Mouse (Mus musculus): Measurements from ENCODE around the gene Cdca7. TPM values are rescaled to one million over a fixed set of nuclear protein-coding genes. Genes with fewer than 3 reads are reported as not detected.
A peak's percentile ranks its signal among the peaks of the same experiment; 100 is the strongest.

The Cdca7 gene
- total and polyA plus RNA-seq, 3 experiments: 90.9 to 167 (median 162) TPM

DNA sequence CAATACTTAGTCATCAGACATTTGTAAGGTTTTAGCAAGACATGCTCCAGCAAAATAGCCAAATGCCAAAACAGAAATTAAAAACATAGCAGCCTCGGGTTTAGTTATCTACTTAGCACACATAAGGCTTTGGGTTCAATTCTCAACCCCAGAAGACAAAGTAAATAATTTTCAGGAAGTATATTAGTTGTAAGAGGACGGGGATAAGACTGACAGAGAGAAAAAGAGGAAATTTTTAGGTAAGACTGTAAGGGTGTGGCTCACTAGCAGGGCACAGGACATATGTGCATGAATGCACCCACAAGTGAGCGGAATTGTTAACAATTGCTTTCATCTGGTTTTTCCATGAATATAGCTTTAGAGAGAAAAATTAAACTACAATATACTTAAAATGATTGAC, 32.0 kb upstream of the Cdca7 start:
- Histone ChIP-seq H3K9me3 (replicated peaks) (no peaks in the 10 kb centered on the region), H3K4me1 (ENCODE audit: insufficient read depth, low read depth, low read length) (peaks cover 3% of the 10 kb centered on the region; the same call in 1 of the 2 replicates), H3K27me3 (ENCODE audit: insufficient read depth, low read length) (no peaks in the 10 kb centered on the region), H3K36me3 (replicated peaks) (peaks cover 38% of the 10 kb centered on the region), H3K4me3 (ENCODE audit: low read depth, low read length) (no peak overlapping the region)
- ATAC-seq (ENCODE audit: extremely low read depth, insufficient number of reproducible peaks, low FRiP score, poor library complexity, severe bottlenecking) (no peak), DNase-seq (ENCODE audit: low spot score) (no peak)
- TF ChIP-seq TAL1 (conservative IDR thresholded peaks at IDR 0.05; ENCODE audit: low read depth, low read length): no peak
- TF ChIP-seq GATA2 (IDR thresholded peaks at IDR 0.05; ENCODE audit: borderline replicate concordance, low read depth, low read length): no peak
- TF ChIP-seq CTCF (IDR thresholded peaks at IDR 0.05; ENCODE audit: low read depth, low read length): no peak
- no peak for TF ChIP-seq POLR2AphosphoS5 (IDR thresholded peaks at IDR 0.05; ENCODE audit: insufficient replicate concordance, low read depth, low read length)

DNA sequence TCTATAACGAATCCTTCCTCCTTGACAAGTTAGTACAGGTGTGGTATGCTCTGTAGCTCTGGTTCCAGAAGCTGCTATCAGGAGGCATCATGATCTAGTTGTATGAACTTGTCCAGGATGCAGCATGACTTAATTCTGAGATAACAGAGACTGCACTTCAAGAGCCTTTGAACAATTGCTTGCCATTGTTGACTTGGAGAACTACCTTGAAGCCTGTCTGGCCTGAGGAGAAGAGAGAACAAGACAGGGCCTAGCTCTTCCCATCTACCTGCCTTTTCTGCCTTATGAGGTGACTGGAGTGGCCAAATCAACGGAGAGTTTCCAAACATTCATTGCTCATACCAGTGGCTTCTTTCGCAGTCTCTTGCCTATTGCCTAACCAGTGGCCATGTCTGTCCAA, 29.9 kb upstream of the Cdca7 start:
- Histone ChIP-seq H3K27me3 (ENCODE audit: insufficient read depth, low read length) (0 out of 2 replicates have a peak, but pooled peaks cover 4% of the 10 kb centered on the region), H3K4me1 (ENCODE audit: insufficient read depth, low read depth, low read length) (peaks cover 3% of the 10 kb centered on the region; the same call in 1 of the 2 replicates), H3K9me3 (replicated peaks) (no peaks in the 10 kb centered on the region), H3K4me3 (ENCODE audit: low read depth, low read length) (no peak overlapping the region), H3K36me3 (replicated peaks) (peaks cover 20% of the 10 kb centered on the region)
- DNase-seq (ENCODE audit: low spot score) (no peak), ATAC-seq (ENCODE audit: extremely low read depth, insufficient number of reproducible peaks, low FRiP score, poor library complexity, severe bottlenecking) (no peak)
- TF ChIP-seq GATA2 (IDR thresholded peaks at IDR 0.05; ENCODE audit: borderline replicate concordance, low read depth, low read length) (no peak), TAL1 (conservative IDR thresholded peaks at IDR 0.05; ENCODE audit: low read depth, low read length) (no peak), GATA1 (IDR thresholded peaks at IDR 0.05; ENCODE audit: borderline replicate concordance, low read length) (no peak), POLR2AphosphoS5 (IDR thresholded peaks at IDR 0.05; ENCODE audit: insufficient replicate concordance, low read depth, low read length) (no peak), CTCF (IDR thresholded peaks at IDR 0.05; ENCODE audit: low read depth, low read length) (no peak)

DNA sequence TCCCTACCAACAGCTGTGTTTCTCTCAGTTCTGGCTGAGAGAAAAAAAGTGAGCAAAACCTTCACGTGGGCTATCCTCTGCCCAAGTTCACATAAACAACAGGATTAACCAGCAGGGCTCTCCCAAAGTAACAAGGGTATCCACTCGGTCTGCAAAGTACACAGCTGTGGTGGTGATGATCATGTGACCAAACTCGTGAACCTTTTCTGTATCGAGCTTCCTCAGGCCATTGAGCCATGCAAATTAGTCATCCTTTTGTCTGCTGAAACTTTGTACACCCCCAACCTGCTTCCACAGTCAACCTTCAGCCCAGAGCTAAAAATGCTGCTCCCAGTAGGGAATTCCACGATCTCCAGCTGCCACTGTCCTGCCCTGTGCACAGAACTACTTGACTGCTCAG, 29.3 kb upstream of the Cdca7 start:
- Histone ChIP-seq H3K4me1 (ENCODE audit: insufficient read depth, low read depth, low read length) (peaks cover 3% of the 10 kb centered on the region; the same call in 1 of the 2 replicates), H3K9me3 (replicated peaks) (no peaks in the 10 kb centered on the region), H3K36me3 (replicated peaks) (peaks cover 15% of the 10 kb centered on the region), H3K4me3 (ENCODE audit: low read depth, low read length) (no peak overlapping the region), H3K27me3 (ENCODE audit: insufficient read depth, low read length) (0 out of 2 replicates have a peak, but pooled peaks cover 4% of the 10 kb centered on the region)
- TF ChIP-seq POLR2AphosphoS5 (IDR thresholded peaks at IDR 0.05; ENCODE audit: insufficient replicate concordance, low read depth, low read length) (no peak), CTCF (IDR thresholded peaks at IDR 0.05; ENCODE audit: low read depth, low read length) (no peak), GATA2 (IDR thresholded peaks at IDR 0.05; ENCODE audit: borderline replicate concordance, low read depth, low read length) (no peak), TAL1 (conservative IDR thresholded peaks at IDR 0.05; ENCODE audit: low read depth, low read length) (no peak), GATA1 (IDR thresholded peaks at IDR 0.05; ENCODE audit: borderline replicate concordance, low read length) (no peak)
- DNase-seq (ENCODE audit: low spot score) (no peak), ATAC-seq (ENCODE audit: extremely low read depth, insufficient number of reproducible peaks, low FRiP score, poor library complexity, severe bottlenecking) (no peak)

DNA sequence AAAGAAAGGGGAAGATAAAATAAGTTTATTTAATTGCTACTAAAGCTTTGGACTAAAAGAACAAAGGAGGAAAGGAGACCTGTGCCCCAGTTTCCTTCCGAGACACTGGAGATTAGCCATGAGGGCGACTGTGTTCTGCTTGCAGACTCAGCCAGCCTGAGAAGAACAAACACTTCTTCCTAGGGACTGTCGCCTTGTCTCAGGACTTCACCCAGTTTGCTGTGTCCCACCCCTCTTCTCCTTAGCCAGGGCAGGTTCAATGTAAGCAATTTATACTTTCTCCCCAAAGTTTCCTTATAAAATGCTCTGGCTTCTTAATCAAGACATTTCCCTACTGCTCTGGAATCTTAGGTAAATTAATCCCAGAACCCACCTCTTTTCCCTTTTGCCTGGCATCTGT, 22.4 kb upstream of the Cdca7 start:
- 0 out of 2 replicates have a peak, but pooled peaks cover 4% of the 10 kb centered on the region for H3K27me3 ChIP-seq (ENCODE audit: insufficient read depth, low read length)
- TF ChIP-seq POLR2AphosphoS5 (IDR thresholded peaks at IDR 0.05; ENCODE audit: insufficient replicate concordance, low read depth, low read length) (no peak), CTCF (IDR thresholded peaks at IDR 0.05; ENCODE audit: low read depth, low read length) (no peak), TAL1 (conservative IDR thresholded peaks at IDR 0.05; ENCODE audit: low read depth, low read length) (no peak), GATA2 (IDR thresholded peaks at IDR 0.05; ENCODE audit: borderline replicate concordance, low read depth, low read length) (no peak), GATA1 (IDR thresholded peaks at IDR 0.05; ENCODE audit: borderline replicate concordance, low read length) (no peak)
- ATAC-seq (ENCODE audit: extremely low read depth, insufficient number of reproducible peaks, low FRiP score, poor library complexity, severe bottlenecking): no peak
- H3K9me3 ChIP-seq (replicated peaks): no peaks in the 10 kb centered on the region
- H3K4me3 ChIP-seq (ENCODE audit: low read depth, low read length): no peak overlapping the region
- no peak for DNase-seq (ENCODE audit: low spot score)
- H3K4me1 ChIP-seq (ENCODE audit: insufficient read depth, low read depth, low read length): no peaks in the 10 kb centered on the region
- no peaks in the 10 kb centered on the region for H3K36me3 ChIP-seq (replicated peaks)

DNA sequence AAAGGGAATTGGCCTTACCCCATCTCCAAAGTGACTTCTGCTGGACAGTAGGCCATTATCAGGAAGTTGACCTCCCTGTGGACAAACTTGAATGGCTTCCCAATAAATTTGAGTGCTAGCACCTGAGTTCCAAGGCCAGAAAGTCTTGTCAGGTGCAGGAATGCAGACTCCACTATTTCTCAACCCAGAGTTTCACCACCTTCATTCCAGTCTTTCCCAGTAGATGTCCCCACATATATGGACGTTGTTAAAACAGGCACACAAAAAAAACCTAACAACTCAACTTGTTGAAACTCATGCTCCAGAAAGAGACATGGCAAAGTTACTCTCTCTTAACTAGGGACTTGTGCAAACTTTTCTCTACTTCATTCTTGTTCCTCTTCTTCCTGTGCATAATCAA, 19.8 kb upstream of the Cdca7 start:
- no peak for TF ChIP-seq GATA1 (IDR thresholded peaks at IDR 0.05; ENCODE audit: borderline replicate concordance, low read length)
- TF ChIP-seq CTCF (IDR thresholded peaks at IDR 0.05; ENCODE audit: low read depth, low read length): no peak
- TF ChIP-seq POLR2AphosphoS5 (IDR thresholded peaks at IDR 0.05; ENCODE audit: insufficient replicate concordance, low read depth, low read length): no peak
- no peak for TF ChIP-seq GATA2 (IDR thresholded peaks at IDR 0.05; ENCODE audit: borderline replicate concordance, low read depth, low read length)
- TF ChIP-seq TAL1 (conservative IDR thresholded peaks at IDR 0.05; ENCODE audit: low read depth, low read length): no peak
- Histone ChIP-seq H3K4me1 (ENCODE audit: insufficient read depth, low read depth, low read length) (no peaks in the 10 kb centered on the region), H3K4me3 (ENCODE audit: low read depth, low read length) (no peak overlapping the region), H3K36me3 (replicated peaks) (no peaks in the 10 kb centered on the region), H3K9me3 (replicated peaks) (no peaks in the 10 kb centered on the region), H3K27me3 (ENCODE audit: insufficient read depth, low read length) (no peaks in the 10 kb centered on the region)
- DNase-seq (ENCODE audit: low spot score) (no peak), ATAC-seq (ENCODE audit: extremely low read depth, insufficient number of reproducible peaks, low FRiP score, poor library complexity, severe bottlenecking) (no peak)

DNA sequence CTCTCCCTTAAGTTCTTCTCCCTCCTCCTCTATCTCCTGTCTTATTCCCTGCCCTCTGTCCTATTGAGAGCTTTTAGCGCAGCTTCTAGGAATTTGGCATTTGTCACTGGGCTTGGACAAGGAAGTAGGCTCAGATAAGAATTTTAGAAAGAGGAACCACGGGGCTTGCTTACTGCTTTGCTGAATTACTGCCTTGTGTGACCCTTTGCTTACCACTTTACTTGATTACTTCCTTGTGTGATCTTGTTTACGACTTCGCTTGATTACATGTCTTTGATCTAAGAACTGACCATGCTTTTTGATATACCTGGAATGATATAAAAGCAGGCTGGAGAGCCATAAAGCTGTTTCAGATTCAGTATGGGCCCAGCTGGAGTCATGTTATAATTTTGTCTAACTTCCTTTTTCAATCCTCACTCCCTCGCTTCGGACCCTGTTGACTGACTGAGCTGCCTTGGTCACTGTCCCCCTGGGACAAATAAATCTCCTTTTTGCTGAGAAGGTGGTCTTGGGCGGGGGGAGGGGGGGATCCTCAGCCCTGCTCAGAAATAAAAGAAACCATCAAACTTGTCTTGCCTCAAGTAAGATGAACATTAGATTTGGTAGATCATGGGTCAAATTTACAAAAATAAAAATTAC, 11.5 kb upstream of the Cdca7 start:
- H3K4me1 ChIP-seq (ENCODE audit: insufficient read depth, low read depth, low read length): peaks cover 15% of the 10 kb centered on the region
- ATAC-seq (ENCODE audit: extremely low read depth, insufficient number of reproducible peaks, low FRiP score, poor library complexity, severe bottlenecking): peak; percentile 54
- no peaks in the 10 kb centered on the region for H3K9me3 ChIP-seq (replicated peaks)
- H3K36me3 ChIP-seq (replicated peaks): no peaks in the 10 kb centered on the region
- no peaks in the 10 kb centered on the region for H3K27me3 ChIP-seq (ENCODE audit: insufficient read depth, low read length)
- DNase-seq (ENCODE audit: low spot score): no peak
- no peak overlapping the region; the same call in 1 of the 2 replicates for H3K4me3 ChIP-seq (ENCODE audit: low read depth, low read length)
- TF ChIP-seq GATA2 (IDR thresholded peaks at IDR 0.05; ENCODE audit: borderline replicate concordance, low read depth, low read length) (no peak), TAL1 (conservative IDR thresholded peaks at IDR 0.05; ENCODE audit: low read depth, low read length) (no peak), CTCF (IDR thresholded peaks at IDR 0.05; ENCODE audit: low read depth, low read length) (no peak)

Data from G1E (cell line).